Mouse (Mus musculus) CD8-positive naive resting alpha-beta T cell, adult 2 months (primary cell): ENCODE measurements around the gene Eci3.

Experiments
- DNase-seq, 2 experiments: peaks; one replicate each; pipeline ENCODE4 v3.0.0; 2022; ENCODE audit warnings: low read depth in 2 of 2, low spot score in 2 of 2

The Eci3 gene

DNA sequence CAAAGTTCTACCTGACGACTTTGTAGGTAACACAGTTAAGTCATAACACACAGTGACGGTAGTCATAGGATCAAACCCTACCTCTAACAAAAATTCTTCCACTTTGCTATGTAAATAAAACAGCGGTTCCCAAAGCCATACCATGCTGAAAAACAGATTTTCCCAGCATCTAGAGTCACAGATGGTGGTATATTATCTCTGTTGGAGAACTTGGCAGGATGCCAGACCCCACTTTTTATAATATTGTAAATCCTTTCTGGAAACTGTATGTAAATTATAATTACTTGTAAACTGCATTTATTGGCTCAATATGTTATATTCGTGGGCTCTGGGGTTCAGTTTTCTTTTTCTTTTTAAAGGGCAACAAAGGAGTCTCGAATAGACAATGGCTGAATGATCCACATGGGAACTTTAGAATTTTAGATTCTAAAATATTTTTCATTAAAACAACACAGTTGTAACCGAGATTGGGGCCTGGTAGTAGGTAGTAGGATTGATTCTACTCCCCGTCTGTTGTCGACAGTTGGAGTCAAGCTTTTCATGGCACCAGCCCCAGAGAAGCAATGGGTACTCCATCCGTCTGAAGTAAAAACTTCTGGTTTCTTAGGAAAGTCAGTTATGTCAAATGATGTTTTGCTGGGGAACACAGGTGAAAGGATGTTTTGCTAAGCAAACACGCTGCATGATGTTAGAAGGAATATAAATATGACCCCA, 28.5 kb downstream of the Eci3 start:
- no peak for DNase-seq

GRCm38 (mm10) chr13:34924210-34924609, 39.4 kb downstream of the Eci3 start, which contains the start of the genes Fam217a and 4933417A18Rik:
TSS of gene Fam217a (minus strand) at chr13:34924310.
TSS of gene 4933417A18Rik (plus strand) at chr13:34924409.
- no peak for DNase-seq

GRCm38 (mm10) chr13:34916520-34917167, 47.0 kb downstream of the Eci3 start:
- no peak for DNase-seq

DNA sequence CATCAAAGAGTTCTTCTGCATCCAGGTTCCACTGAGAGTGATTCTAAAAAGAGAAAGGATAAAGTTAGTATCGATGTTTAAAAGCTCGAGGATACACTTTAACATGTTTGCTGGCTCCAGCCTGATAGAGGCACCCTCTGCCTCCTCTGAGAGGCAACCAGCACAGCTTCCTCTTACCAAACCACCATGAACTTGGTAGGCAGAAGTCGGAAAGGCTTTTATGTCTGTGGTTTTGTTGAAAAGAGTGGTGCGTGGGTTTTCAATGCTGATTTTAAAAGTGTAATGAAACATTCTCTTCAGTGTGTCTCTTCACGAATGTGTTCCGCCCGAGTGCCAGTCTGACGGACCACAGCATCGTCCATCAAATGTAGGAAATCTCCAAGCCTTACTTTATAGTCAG, 49.0 kb downstream of the Eci3 start:
- peak; percentile 17 to 28 for DNase-seq
